Mouse (Mus musculus) testis, adult 2 months (tissue): ENCODE measurements around the gene Grik2.

Source experiments
- CTCF ChIP-seq: fragments of 200-500 bp; IDR thresholded peaks from 2 replicates; pipeline ENCODE4 v1.5.1; 2012; ENCODE audit warnings: low read depth, mild to moderate bottlenecking, inconsistent platforms, low read length, moderate library complexity; ENCODE audit not compliant: control insufficient read depth, insufficient read depth, insufficient replicate concordance
- POLR2A ChIP-seq: fragments of 200-500 bp; IDR thresholded peaks from 2 replicates; pipeline ENCODE4 v1.6.1; 2012; ENCODE audit warnings: low read depth, mild to moderate bottlenecking, inconsistent platforms, low read length, moderate library complexity; ENCODE audit not compliant: control insufficient read depth

DNA sequence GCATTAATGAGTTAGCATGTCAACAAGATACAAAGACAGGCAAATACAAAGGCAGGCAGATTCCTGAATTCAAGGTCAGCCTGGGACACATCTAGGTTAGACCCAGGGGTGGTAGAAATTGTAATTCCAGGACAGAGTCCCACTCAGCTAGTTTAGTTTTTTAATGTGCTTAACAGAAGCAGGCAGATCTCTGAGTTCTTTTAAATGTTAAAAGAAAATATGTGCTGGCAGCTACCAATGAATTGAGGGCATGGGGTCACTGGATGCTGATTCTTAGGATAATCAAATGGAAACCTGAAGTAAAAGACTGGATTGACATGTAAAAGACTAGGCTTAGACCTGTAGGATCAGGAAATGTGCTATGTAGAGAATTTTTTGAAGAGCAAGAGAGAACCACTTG, 651.8 kb downstream of the Grik2 start:
- TF ChIP-seq CTCF, result no peak
- no peak for TF ChIP-seq POLR2A
